In genomic region chr7:19779903-19780302, GRCm38 (mm10) we compare ENCODE assay signal across 21 mouse cellular contexts. TPM values are rescaled to one million over a fixed set of nuclear protein-coding genes. Genes with fewer than 3 reads are reported as not detected.
DNase-seq lines count a peak whose midpoint lies in the region; ATAC-seq and TF ChIP-seq lines count a peak whose summit lies in the region.
"Had no signal": no experiment of that assay in that cellular context is flagged by ENCODE, and none has a peak within 500 bp of the region (broad histone marks: within the 10 kb centered on the region; RNA-seq: fewer than 3 reads in every experiment).

No protein-coding gene starts in this region.

- H3K27me3 ChIP-seq in forebrain, postnatal 0 days (ENCODE audit: insufficient read depth, low read length), result no peaks in the 10 kb centered on the region
- H3K27me3 ChIP-seq in forebrain, embryonic 10.5 days (ENCODE audit: poor library complexity, severe bottlenecking), result no peaks in the 10 kb centered on the region
- H3K27me3 ChIP-seq in testis, adult 2 months (ENCODE audit: control insufficient read depth, insufficient read depth, low read length), result no peaks in the 10 kb centered on the region
- H3K27me3 ChIP-seq: limb, embryonic 15.5 days had no signal

- no peaks in the 10 kb centered on the region for H3K9me3 ChIP-seq in forebrain, postnatal 0 days (ENCODE audit: low read length)
- H3K9me3 ChIP-seq in forebrain, embryonic 10.5 days, result peaks cover 14% of the 10 kb centered on the region
- H3K9me3 ChIP-seq: hindbrain, embryonic 13.5 days; limb, embryonic 15.5 days had no signal

- TF ChIP-seq POLR2A in testis, adult 2 months (IDR thresholded peaks at IDR 0.05; ENCODE audit: control insufficient read depth, low read depth, low read length), result no peak

- DNase-seq in forebrain, postnatal 0 days, result no peak
- no peak for DNase-seq in forebrain, embryonic 10.5 days (ENCODE audit: extremely low spot score, low spot score)
- no peak for DNase-seq in left cerebral cortex, adult 2 months (ENCODE audit: extremely low spot score in 1 of 2, low spot score in 2 of 2)
- DNase-seq in left cerebral cortex, postnatal 25 days (ENCODE audit: low spot score in 2 of 2), result no peak
- no peak for DNase-seq in testis, postnatal 14 days (ENCODE audit: low spot score)
- no peak for DNase-seq in thymus, postnatal 36 days
- DNase-seq in right cerebral cortex, postnatal 4 days, result no peak
- DNase-seq: cerebellum, postnatal 10 days; gastrocnemius, postnatal 25 days; lung, postnatal 36 days; right cerebral cortex, postnatal 25 days; thymus, adult 2 months had no signal

- no peaks in the 10 kb centered on the region for H3K36me3 ChIP-seq in forebrain, postnatal 0 days (ENCODE audit: insufficient read depth)
- no peaks in the 10 kb centered on the region for H3K36me3 ChIP-seq in forebrain, embryonic 10.5 days (replicated peaks)
- no peaks in the 10 kb centered on the region for H3K36me3 ChIP-seq in testis, adult 2 months (ENCODE audit: control insufficient read depth, insufficient read depth, low read length)
- H3K36me3 ChIP-seq: hindbrain, embryonic 13.5 days; limb, embryonic 15.5 days had no signal

- ATAC-seq in forebrain, postnatal 0 days, result no peak
- ATAC-seq: CD4-positive, CD25-positive, alpha-beta regulatory T cell, adult 4 months; intestine, embryonic 16.5 days had no signal

- intact Hi-C loops in left cerebral cortex, adult 2 months (cut with DNase I), result no loop called here
- intact Hi-C loops in left cerebral cortex, postnatal 25 days (cut with DNase I), result no loop called here

- H3K4me2 ChIP-seq in forebrain, postnatal 0 days (ENCODE audit: low read depth), result no peak overlapping the region
- H3K4me2 ChIP-seq: hindbrain, embryonic 13.5 days; limb, embryonic 15.5 days; midbrain, embryonic 11.5 days had no signal

- WGBS in forebrain, postnatal 0 days, result 89% methylated on average over 4 of the region's 4 CpGs
- 82% methylated on average over 4 of the region's 4 CpGs for WGBS in forebrain, embryonic 10.5 days

- H3K4me1 ChIP-seq in forebrain, postnatal 0 days (ENCODE audit: insufficient read depth), result no peaks in the 10 kb centered on the region
- 0 out of 2 replicates have a peak, but pooled peaks cover under 1% of the 10 kb centered on the region for H3K4me1 ChIP-seq in forebrain, embryonic 10.5 days
- H3K4me1 ChIP-seq in testis, adult 2 months (ENCODE audit: control insufficient read depth, insufficient read depth, low read length), result peaks cover 3% of the 10 kb centered on the region
- H3K4me1 ChIP-seq: hindbrain, embryonic 13.5 days; limb, embryonic 15.5 days had no signal

- H3K4me3 ChIP-seq in forebrain, postnatal 0 days (ENCODE audit: low read depth, low read length), result no peak overlapping the region
- H3K4me3 ChIP-seq in forebrain, embryonic 10.5 days, result no peak overlapping the region
- no peak overlapping the region for H3K4me3 ChIP-seq in left cerebral cortex, adult 2 months
- H3K4me3 ChIP-seq in testis, adult 2 months (ENCODE audit: control insufficient read depth, low read depth, low read length), result no peak overlapping the region
- H3K4me3 ChIP-seq: hindbrain, embryonic 13.5 days; limb, embryonic 15.5 days had no signal

- no peak overlapping the region for H3K27ac ChIP-seq in forebrain, postnatal 0 days (ENCODE audit: low read depth, low read length)
- H3K27ac ChIP-seq in forebrain, embryonic 10.5 days, result no peak overlapping the region
- H3K27ac ChIP-seq in left cerebral cortex, adult 2 months, result no peak overlapping the region
- no peak overlapping the region for H3K27ac ChIP-seq in testis, adult 2 months (ENCODE audit: control insufficient read depth, insufficient read depth, low read depth, low read length)
- H3K27ac ChIP-seq: hindbrain, embryonic 13.5 days; limb, embryonic 15.5 days had no signal

- no peak overlapping the region for H3K9ac ChIP-seq in forebrain, postnatal 0 days
- H3K9ac ChIP-seq: hindbrain, embryonic 13.5 days; limb, embryonic 15.5 days had no signal

- TF ChIP-seq CTCF in forebrain, postnatal 0 days (IDR thresholded peaks at IDR 0.05; ENCODE audit: low read depth), result peak; percentile 4; the same call in 1 of the 2 replicates
- peak; percentile 12 for TF ChIP-seq CTCF in left cerebral cortex, adult 2 months (IDR thresholded peaks at IDR 0.05)
- peak; percentile 66; the same call in 1 of the 2 replicates for TF ChIP-seq CTCF in testis, adult 2 months (IDR thresholded peaks at IDR 0.05; ENCODE audit: control insufficient read depth, insufficient read depth, insufficient replicate concordance, low read depth, low read length)

RNA-seq across cellular contexts. Expression of gene Bcam, which starts 9.1 kb away (rescaled TPM):
- total RNA-seq in forebrain, postnatal 0 days (2014; rRNA removed), result 12.2 and 19.5 TPM in 2 replicates
- polyA plus RNA-seq in forebrain, postnatal 0 days (2015; fragmentation: Nextera tagmentation; extraction: Ambion mirVana), result 10.9 and 12.7 TPM in 2 replicates
- 33.1 and 37.3 TPM in 2 replicates for polyA plus RNA-seq in forebrain, embryonic 10.5 days (2016; fragmentation: Nextera tagmentation; extraction: Ambion mirVana)
- 10 to 100 TPM; 12.2 to 15.1 TPM for total RNA-seq in left cerebral cortex, adult 2 months (2021)
- total RNA-seq in left cerebral cortex, postnatal 25 days (2021), result 10 to 100 TPM; 10.4 to 12.5 TPM
- polyA plus RNA-seq in testis, adult 2 months (2012; rRNA removed), result 4.5 and 7.5 TPM in 2 replicates

RNA-seq across cellular contexts. Expression of gene Cblc, which starts 16.7 kb away (rescaled TPM):
- 0.38 and 1.1 TPM in 2 replicates for total RNA-seq in forebrain, postnatal 0 days (2014; rRNA removed)
- 0.67 and 0.84 TPM in 2 replicates for polyA plus RNA-seq in forebrain, postnatal 0 days (2015; fragmentation: Nextera tagmentation; extraction: Ambion mirVana)
- polyA plus RNA-seq in forebrain, embryonic 10.5 days (2016; fragmentation: Nextera tagmentation; extraction: Ambion mirVana), result 0.53 and 1.2 TPM in 2 replicates
- total RNA-seq in left cerebral cortex, adult 2 months (2021), result not detected
- total RNA-seq in left cerebral cortex, postnatal 25 days (2021), result not detected
- polyA plus RNA-seq in testis, adult 2 months (2012; rRNA removed), result 0.82 TPM in 1 of 2 replicates, not detected in the other
- total RNA-seq: gastrocnemius, postnatal 25 days; layer of hippocampus, postnatal 14 days; left cerebral cortex, postnatal 14 days had no signal
- polyA plus RNA-seq: CD4-positive, CD25-positive, alpha-beta regulatory T cell, adult 4 months; frontal cortex, adult 2 months; hindbrain, embryonic 13.5 days; midbrain, embryonic 11.5 days had no signal

RNA-seq across cellular contexts. Expression of gene Nectin2, which starts 29.6 kb away (rescaled TPM):
- total RNA-seq in forebrain, postnatal 0 days (2014; rRNA removed), result 44.2 and 44.7 TPM in 2 replicates
- polyA plus RNA-seq in forebrain, postnatal 0 days (2015; fragmentation: Nextera tagmentation; extraction: Ambion mirVana), result 47.2 and 48.7 TPM in 2 replicates
- polyA plus RNA-seq in forebrain, embryonic 10.5 days (2016; fragmentation: Nextera tagmentation; extraction: Ambion mirVana), result 84.2 and 97.3 TPM in 2 replicates
- total RNA-seq in left cerebral cortex, adult 2 months (2021), result 1 to 10 TPM; 7.9 to 8.2 TPM
- total RNA-seq in left cerebral cortex, postnatal 25 days (2021), result 1 to 10 TPM; 7.4 to 9.3 TPM
- 69.1 and 71.8 TPM in 2 replicates for polyA plus RNA-seq in testis, adult 2 months (2012; rRNA removed)

RNA-seq across cellular contexts. Expression of gene Bcl3, which starts 42.7 kb away (rescaled TPM):
- total RNA-seq in forebrain, postnatal 0 days (2014; rRNA removed), result 0.43 and 0.77 TPM in 2 replicates
- 0.28 and 0.86 TPM in 2 replicates for polyA plus RNA-seq in forebrain, postnatal 0 days (2015; fragmentation: Nextera tagmentation; extraction: Ambion mirVana)
- polyA plus RNA-seq in forebrain, embryonic 10.5 days (2016; fragmentation: Nextera tagmentation; extraction: Ambion mirVana), result 0.91 and 1.4 TPM in 2 replicates
- under 1 TPM; 0.56 to 0.77 TPM for total RNA-seq in left cerebral cortex, adult 2 months (2021)
- under 1 TPM; 0.46 to 0.53 TPM for total RNA-seq in left cerebral cortex, postnatal 25 days (2021)
- polyA plus RNA-seq in testis, adult 2 months (2012; rRNA removed), result 4.4 and 5.9 TPM in 2 replicates

Comparison
In these comparisons a context has a peak if more than half of its experiments do, and no peak if none do; other contexts are left out.
1. CTCF ChIP-seq: peak in every context shown above with its lines; median percentile 66 in testis, adult 2 months; 12 in left cerebral cortex, adult 2 months; 4 in forebrain, postnatal 0 days.